Mouse (Mus musculus) adrenal gland, postnatal 14 days (tissue): ENCODE data around the gene Crebbp. TPM values are rescaled to one million over a fixed set of nuclear protein-coding genes. Genes with fewer than 3 reads are reported as not detected.
A peak's percentile ranks its signal among the peaks of the same experiment; 100 is the strongest.
"Not testable (repeated sequence)": the region's sequence is repeated elsewhere in the genome, so short reads cannot be mapped to it uniquely, and the experiment has no call there.

ENCODE experiments used
- DNase-seq: peaks from one replicate; pipeline ENCODE4 v3.0.0; 2021; ENCODE audit warnings: mixed read lengths
- total RNA-seq: library from RNA; stranded (reverse); gene quantifications from 2 replicates; pipeline ENCODE4 v1.2.3, GENCODE M21; 2021

The Crebbp gene
- total RNA-seq, 1 experiment from 2014 or later = 68.0 TPM

DNA sequence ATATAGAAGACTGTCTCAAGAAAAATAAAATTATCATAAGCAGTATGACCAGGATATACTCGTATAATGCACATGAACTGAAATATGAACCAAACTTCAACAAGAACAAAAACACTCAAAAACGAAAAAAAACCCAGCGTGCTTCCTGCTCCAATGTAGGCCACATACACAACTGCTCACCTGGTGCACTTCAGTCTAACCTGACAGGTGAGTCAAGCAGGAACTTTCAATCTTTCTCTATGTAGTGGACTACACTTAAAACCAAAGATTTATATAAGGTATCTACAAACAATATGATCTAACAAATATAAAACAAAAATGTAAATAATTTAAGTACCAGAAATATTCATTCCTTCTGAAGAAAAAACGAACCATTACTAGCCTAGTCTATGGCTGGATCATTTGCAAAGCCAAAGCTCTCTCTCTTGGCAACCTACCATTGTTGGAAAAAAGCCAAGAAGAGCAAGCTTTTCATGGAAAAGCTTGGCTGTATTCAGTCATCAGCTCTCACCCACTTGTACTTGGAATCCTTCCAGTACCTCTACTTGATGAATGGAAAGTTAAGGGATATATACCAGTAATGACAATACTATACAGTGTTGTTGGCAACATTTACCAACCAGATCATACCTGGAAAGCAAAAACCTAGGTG, 53.4 kb downstream of the Crebbp start:
- DNase-seq = peak; percentile 50

DNA sequence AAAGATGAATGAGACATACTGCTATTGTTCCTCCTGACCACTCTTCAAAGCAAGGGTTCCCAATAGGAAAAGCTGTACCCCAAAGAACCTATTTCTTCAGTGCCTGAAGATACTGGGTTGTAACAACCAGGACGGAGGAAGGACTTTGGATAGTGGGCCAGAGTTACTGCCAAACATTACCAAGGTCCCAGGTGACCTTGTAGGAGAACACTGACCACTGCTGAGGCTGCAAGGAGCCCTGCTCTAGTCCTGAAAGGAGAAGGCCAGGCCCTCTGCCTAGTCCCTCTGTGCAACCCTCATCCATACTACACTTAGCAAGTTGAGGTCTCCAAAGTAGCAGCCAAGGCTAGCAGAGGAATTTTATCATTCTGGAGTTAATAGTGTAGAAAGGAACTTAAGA, 60.7 kb downstream of the Crebbp start:
- DNase-seq = no peak

DNA sequence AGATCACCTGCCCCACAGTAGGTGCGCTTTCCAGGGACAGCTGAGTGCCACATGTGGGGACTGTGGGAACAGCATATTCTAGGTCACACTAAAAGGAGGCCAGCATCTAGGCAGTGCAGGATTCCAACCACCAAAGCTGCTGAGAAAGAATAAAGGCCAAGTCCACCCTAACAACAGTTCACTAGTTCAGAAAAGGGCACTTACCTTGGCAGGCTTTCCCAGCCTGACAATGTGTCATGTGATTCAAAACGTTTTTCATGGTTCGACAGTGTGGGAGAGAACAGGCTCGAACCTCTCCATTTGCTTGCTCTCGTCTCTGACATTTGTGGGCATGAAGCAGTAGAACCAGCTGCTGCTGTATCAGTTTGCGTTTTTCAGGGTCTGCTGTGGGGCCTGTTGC, 75.3 kb downstream of the Crebbp start:
- no peak for DNase-seq

DNA sequence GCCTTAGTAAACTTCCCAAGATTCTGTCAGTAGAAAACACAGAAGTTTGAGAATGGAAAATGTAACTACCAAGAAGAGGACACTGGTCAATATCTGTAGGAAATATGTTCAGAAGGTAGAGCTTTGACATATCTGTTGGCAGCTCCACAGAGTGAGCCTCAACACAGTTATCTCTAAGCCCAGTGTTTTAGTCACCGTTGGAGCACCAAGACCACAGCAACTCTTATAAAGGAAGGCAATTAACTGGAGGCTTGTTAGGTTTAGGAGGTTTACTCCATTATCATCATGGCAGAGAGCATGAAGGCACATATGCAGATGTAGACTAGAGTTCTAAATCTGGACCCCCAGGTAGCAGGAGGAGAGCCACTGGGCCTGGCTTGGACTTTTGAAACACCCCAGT, 80.0 kb downstream of the Crebbp start:
- DNase-seq = no peak

DNA sequence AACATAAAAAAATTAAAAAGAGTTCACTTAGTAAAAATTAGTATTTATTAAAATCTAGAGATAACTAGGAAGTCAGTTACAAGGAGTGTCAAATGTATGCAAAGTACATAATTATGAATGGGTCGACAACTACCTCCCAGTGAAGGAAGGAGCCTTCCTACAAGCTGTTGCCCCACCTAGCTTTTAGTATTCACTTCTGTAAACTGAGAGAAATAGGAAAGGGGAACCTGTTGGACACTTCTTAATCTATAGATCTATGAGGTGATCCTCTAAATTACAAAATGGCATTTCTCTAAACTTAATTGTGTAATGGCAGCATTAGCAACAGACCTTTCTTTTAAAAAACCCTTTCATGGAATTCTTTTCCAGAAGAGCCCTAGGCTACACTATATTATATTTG, 84.9 kb downstream of the Crebbp start:
- no peak for DNase-seq

DNA sequence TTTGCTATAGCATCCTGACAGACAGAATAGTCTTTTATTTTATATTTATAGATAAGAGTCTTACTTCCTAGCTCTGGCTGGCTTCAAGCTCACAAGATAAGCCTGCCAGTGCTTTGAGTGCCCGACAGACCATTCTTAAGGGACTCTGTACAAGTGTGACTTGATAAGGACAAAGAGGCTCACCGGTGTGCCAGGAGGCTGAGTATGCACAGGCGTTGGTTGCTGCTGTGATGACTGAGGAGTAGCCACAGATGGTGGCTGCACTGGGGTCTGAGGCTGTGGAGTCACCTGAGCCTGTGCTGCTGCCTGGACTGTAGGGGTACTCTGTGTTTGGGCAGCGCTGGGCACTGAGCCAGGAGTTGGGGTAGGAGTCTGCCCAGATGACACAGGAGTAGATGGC, 96.7 kb downstream of the Crebbp start:
- no peak for DNase-seq

DNA sequence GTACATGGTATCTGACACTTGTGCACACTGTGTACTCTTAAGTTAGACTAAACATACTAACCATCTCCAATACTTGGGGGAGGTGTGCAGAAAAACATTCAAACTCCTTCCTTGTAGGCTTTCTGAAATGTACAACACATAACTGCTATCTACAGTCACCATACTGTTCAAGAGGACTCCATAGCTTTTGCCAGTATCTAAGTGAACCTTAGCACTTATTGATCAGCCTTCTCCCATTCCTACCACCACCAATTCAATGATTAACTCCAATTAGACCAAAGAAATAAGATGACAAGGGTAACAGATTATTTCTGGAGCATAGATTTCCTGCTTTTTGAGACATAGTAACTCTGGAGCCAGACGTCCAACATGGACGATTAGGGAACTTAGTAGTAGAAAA, 113.4 kb downstream of the Crebbp start:
- no peak for DNase-seq

DNA sequence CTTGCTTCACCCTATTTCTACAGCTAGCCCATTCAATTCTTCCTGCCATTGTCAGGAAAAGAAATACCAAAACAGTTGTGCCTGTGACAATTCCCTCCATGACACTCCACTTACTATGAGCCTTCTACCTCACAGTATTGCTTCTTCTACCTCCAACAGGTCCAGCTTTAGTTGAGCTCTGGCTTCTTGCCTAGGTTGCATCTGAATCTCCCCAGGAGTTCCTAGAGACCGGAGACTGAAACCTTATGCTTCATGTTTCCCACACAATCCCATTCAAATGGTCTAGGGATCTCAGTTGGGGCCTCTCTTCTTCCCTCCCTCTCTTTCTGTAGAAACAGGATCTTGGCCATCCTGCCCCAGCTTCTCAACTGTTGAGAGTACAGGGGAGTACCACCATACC, 116.3 kb downstream of the Crebbp start:
- DNase-seq = no peak

DNA sequence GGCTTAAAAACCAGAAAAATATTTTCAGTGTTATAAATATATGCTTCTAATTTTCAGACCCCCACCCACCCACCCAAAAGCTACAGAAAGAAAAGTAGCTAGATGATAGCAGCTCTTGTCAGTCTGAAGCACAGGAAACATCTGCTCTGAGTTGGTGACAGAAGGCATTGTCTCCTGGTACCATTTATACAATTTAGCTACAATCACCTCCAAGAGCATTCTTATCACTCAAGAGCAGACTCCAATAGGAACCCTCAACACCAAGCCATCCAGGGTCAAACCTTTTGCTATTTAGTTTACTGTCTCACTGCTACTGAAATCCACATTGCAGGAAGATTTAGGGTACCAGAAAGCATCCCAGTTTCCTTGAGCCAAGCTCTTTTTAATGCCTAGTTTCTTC, 116.9 kb downstream of the Crebbp start:
- no peak for DNase-seq

DNA sequence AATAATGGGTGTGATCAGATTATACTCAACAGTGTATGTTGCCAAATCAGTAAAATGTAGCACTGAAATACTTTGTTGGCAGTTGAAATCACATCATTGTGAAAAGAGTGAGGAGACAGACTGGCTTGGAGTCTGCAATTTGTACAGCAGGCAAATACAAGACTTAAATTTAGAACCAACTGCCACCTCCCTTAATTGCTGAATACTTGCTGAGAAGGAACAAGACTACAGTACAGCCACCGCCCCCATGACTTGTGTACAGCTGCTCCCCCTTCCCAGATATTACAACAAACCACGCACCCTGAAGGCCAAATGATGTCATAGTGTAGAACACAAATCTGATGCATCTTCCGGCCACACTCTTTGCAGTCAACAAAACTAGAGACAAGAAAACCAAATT, 117.7 kb downstream of the Crebbp start:
- DNase-seq = no peak

DNA sequence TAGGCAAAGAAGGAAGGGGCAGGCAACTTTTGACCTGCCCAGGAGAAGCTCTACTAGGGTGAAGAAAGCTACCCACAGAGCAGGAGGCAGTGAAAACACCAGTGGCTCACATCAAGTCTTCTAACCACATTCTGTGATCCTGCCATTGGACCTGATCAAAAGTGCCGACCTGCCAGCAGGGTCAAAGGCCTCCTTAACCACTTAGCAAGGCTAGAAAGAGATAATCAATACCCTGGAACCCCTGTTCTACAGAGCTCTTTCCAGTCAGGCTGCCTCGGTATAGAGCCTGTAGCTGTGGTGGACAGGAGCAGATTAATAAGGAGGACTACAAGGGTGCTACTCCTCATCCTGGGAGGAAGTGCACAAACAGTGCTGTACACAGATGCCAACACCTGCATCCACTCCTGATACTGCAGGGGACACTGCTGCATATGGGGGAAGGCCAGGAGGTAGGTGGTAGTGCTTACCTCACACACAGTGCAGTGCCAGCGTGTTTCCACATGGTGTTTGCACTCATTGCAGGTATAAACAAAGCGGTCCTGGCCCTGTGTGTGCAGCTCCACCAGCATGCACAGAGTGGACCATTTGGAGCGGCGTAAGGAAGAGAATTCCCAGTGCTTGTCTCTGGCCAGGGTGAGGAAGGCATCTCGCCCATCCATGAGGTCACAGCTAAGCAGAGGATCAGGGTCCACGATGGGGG, 126.4 kb downstream of the Crebbp start:
- no peak for DNase-seq

DNA sequence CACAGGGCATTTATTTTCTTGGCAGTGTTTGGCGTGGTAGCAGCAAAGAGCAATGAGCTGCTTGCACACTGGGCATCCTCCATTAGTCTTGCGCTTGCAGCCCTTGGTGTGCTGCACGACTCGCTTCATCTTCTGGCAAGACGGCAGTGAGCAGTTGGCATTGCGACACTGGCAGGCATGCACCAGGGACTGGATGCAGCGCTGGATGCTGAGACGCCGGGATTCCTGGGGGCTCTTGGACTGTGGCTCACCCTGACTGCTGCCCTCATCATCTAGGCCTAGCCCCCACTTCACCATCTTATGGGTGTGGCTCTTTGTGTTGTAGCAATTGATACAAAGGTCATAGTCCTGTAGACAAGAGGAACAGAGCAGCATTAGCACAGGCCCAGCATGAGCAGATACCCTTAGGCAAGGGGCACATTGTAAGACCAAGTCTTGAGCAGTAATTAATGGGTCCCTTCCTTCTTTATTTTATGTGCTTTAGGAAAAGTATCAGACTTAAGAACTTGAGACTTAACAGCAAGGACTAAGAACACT, 127.9 kb downstream of the Crebbp start:
- no peak for DNase-seq

DNA sequence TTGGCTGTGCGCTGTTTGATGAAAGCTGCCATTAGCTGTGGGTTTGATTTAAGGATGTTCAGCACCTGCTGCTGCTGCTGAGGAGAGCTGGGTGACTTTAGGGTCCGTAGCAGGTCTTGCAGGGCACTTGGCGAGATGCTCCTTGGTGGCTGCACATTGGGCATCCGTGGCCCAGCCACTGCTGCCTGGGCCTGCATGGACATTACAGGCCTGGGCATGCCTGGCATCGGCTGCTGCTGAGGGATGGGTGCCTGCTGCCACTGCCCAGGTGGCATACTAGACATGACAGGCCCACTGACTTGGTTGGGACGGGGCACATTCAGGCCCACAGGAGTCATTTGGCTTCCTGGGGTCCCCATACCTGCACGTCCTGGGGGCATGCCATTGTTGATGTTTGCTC, 128.7 kb downstream of the Crebbp start:
- no peak for DNase-seq

DNA sequence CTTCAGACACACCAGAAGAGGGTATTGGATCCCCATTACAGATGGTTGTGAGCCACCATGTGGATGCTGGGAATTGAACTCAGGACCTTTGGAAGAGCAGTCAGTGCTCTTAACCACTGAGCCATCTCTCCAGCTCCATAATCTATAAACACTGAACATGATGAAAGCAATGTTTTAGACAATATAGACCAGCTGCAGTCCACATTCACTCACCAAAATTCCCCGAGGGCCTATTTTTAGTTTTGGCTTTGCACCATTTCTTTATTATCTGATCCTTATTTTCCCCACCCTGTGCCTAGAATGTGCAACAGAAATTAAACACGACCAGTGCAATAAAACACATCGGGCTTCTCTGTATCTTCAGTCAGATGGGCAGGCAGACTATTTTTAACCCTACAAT, 133.4 kb downstream of the Crebbp start:
- DNase-seq = not testable (repeated sequence)

DNA sequence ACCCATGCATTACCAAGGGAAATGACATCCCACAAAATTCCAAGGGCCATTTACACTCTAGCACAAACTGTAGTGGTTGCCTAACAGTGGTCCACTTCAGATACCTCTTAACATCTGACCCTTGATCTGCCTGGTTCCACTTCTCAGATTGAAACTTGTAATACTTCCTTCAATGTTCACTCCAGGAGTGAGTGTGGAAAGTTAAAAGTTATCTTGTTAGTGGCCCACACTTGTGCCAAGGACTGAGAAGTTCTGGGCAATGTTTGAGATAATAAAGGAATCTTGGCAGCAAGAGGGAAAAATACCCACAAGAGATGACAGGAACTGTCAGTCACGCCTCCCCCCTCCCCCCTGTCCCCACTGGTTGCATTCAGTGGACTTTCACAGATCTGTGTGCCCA, 134.1 kb downstream of the Crebbp start:
- no peak for DNase-seq

DNA sequence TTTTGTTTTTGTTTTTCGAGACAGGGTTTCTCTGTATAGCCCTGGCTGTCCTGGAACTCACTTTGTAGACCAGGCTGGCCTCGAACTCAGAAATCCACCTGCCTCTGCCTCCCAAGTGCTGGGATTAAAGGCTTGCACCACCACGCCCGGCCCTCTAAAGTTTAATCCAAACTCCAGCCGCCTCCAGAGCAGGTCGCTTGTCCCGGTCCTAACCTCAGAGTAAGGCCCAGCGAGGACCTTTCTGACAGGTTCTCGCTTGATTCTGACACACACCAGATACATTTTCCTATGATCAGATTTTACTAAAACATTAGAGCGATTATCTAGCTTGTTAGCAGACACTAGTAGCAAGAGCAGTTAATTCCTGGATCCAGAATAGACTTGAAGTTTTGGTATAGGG, 135.5 kb downstream of the Crebbp start:
- DNase-seq = not testable (repeated sequence)

DNA sequence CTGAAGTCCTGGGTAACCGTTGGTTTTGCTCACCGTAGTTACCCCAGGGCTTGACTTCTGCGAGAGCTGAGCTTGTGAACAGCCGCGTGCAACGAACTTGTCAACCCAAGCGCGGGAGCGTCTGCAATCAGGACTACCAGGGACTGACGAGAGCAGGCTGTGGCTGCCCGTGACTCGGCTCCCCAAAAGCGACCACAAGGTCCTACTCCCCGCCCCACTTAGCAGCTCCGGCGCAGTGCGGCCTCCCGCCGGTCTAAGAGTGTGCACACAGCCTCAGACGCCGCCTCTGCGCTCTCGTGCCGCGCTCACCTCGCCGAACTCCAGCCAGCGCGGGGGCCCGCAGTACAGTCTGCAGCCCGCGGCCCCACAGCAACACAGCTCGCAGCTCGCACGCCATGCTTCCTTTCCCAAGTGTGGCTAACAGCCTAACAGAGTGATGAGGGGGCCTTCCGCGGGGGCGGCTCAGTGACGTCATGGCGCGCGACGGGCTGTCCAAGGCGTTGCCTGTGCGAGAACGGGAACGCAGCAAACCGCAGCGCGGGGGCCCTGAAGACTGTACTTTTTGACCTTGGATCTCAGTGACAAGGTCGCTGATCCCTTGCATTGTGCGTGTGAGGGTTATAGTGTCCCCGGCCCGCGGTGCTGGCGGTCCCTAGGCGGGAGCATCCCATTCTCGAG, 136.3 kb downstream of the Crebbp start, which contains the start of gene Trap1:
Gene Trap1, minus strand, starts transcription at position 444 of the 678 bp plus-strand sequence.
- peak; percentile 97 for DNase-seq

DNA sequence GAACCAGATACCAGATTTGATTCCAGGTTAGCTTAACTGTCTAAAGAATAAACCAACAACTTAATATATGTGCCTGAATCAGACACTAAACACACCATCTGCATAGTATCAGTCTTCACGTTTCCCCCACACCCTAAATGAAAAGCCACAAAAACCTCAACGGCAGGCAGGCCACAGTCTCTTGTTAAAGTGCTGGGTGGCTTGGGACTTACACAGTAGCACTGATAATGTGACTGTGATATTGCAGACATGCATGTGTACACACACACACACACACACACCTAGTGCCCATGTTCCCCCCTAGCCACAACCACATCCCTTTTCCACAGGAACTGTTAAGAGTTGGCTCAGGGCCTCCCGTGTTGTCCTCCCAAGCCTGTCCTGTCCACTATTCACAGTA, 139.0 kb downstream of the Crebbp start:
- DNase-seq = no peak

DNA sequence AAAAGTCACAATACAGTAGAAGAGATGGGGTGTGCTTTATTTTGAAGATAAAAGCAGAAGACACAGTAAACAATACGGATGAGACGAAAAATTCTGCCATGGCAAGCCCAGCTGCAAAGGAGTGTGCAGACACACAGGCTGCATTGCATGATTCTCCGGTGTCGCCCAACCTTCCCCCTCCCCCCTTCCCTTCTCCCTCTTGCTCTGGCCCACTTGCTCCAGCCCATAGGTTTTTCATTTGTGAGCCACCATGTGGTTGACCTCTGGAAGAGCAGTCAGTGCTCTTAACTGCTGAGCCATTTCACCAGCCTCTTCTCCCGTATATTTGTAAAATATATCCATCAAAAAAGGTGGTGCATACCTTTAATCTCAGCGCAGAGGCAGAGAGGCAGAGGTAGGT, 139.5 kb downstream of the Crebbp start:
- DNase-seq = no peak

DNA sequence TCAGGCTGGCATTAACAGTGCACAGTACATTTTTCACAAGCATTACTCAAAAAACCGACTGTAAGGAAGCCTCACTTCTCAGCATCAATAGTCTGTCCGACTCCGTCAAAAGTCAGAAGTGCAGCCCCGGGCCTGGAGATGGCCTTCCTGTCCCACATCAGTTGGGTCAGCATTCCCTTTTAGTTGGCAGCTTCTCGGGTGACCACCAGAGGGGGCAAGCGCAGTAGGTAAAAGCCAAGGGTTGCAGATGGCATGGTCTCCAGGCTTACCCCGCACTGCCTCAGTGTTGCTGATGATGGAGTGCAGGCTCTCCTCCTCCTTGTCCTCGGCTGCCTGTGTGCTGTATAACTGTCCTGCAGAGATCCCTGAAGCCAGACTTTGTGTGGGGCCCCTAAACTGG, 145.2 kb downstream of the Crebbp start:
- peak; percentile 79 for DNase-seq

DNA sequence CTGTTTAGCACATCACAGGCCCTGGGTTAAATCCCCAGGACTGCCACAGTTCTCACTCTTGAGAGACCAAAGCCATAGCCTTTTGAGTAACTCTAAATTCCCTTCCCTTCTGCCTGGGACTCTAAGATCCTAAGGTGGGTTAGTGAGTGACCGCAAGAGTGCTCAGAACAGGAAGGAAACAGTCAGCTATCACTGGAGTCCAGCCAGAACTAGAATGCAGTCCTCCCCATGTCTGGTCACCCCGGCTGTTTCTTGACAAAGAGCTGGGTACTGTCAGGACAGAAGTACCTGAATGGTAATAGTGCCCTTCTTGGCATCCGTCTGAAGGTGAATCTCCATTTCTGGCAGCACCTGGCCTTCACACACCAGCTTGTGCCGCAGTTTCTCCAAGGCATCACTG, 148.9 kb downstream of the Crebbp start:
- DNase-seq = no peak

DNA sequence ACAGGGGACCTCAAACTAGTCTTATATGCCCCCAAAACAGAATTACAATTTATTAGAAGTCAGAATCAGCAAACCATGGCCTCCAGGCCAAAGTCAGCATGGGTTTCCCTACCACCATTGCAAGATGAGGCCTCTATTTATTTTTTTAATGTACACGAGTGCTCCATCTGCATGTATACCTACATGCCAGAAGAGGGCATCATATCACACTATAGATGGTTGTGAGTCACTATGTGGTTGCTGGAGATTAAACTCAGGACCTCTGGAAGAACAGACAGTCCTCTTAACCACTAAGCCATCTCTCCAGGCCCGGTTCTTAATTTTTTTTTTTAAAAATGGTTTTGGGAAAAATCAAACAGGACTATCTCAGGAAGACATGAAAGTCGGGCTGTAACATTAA, 160.0 kb downstream of the Crebbp start:
- DNase-seq = no peak

DNA sequence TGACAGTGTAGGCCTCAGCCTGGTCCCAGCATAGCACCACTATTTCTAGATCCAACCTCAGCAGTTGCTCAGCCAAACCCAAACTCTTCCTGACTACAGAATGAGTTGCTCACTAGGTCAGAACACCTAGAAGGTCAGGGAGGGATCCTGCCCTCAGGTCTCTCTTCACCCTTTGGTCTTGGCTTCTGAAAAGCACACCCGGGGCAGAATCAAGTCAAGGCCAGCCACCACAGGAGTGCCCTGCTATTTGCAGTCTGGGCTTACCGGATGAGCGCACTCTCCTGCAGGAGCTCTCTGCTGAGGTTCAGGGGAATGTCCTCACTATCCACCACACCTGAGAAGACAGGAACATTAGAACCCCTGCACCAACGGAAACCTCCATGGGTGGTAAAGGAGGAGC, 161.2 kb downstream of the Crebbp start:
- DNase-seq = no peak
